Mouse (Mus musculus): ENCODE results near the gene Asic1.

GRCm38 (mm10) chr15:99649067-99649761, 21.0 kb upstream of the Asic1 start:
- TF ChIP-seq GATA1 (IDR thresholded peaks at IDR 0.05; ENCODE audit: low read depth, low read length): no peak
- no peak for TF ChIP-seq MYC (IDR thresholded peaks at IDR 0.05; ENCODE audit: low read depth, low read length)
- no peak for TF ChIP-seq EP300 (IDR thresholded peaks at IDR 0.05; ENCODE audit: low read depth in 1 of 2, low read length in 2 of 2)
- no peak for TF ChIP-seq CTCF (IDR thresholded peaks at IDR 0.05 in 2 of 3, conservative IDR thresholded peaks at IDR 0.05 in 1 of 3; ENCODE audit: control insufficient read depth in 1 of 3, insufficient read depth in 1 of 3, low read depth in 2 of 3, low read length in 3 of 3, poor library complexity in 1 of 3, severe bottlenecking in 1 of 3)
- no peak for TF ChIP-seq CHD2 (IDR thresholded peaks at IDR 0.05; ENCODE audit: low read length)

Measured in MEL (cell line).